In genomic region chr11:93095588-93095987, GRCm38 (mm10) we compare ENCODE assay signal across 20 mouse cellular contexts. TPM values are rescaled to one million over a fixed set of nuclear protein-coding genes. Genes with fewer than 3 reads are reported as not detected.
DNase-seq lines count a peak whose midpoint lies in the region; ATAC-seq and TF ChIP-seq lines count a peak whose summit lies in the region.
"Had no signal": no experiment of that assay in that cellular context is flagged by ENCODE, and none has a peak within 500 bp of the region (broad histone marks: within the 10 kb centered on the region; RNA-seq: fewer than 3 reads in every experiment).

No protein-coding gene starts in this region.

- peak; percentile 40 for DNase-seq in cerebellum, adult 9-10 months
- no peak for DNase-seq in kidney, postnatal 0 days (ENCODE audit: low spot score)
- DNase-seq in kidney, adult 2 months: no peak
- peak; percentile 2 for DNase-seq in 3T3-L1 (ENCODE audit: low read depth, low spot score)
- DNase-seq in MEL (ENCODE audit: low read depth, low spot score): peak; percentile 11
- DNase-seq: gastrocnemius, postnatal 25 days; kidney, postnatal 10 days; lung, postnatal 14 days; right cerebral cortex, adult 18-20 months; spleen, adult 18-20 months had no signal

- no peak for TF ChIP-seq EP300 in MEL (IDR thresholded peaks at IDR 0.05; ENCODE audit: low read depth in 1 of 2, low read length in 2 of 2)

- H3K79me2 ChIP-seq in MEL (ENCODE audit: control insufficient read depth, insufficient read depth, low read length, poor library complexity): no peaks in the 10 kb centered on the region

- H3K4me3 ChIP-seq in kidney, postnatal 0 days (replicated peaks; ENCODE audit: low read depth, low read length): no peak overlapping the region
- no peak overlapping the region for H3K4me3 ChIP-seq in kidney, adult 2 months (ENCODE audit: insufficient read depth, low read depth, low read length)
- no peak overlapping the region for H3K4me3 ChIP-seq in MEL (ENCODE audit: control insufficient read depth in 1 of 2, insufficient read depth in 1 of 2, low read depth in 2 of 2, low read length in 2 of 2)
- H3K4me3 ChIP-seq in kidney, embryonic 15.5 days (replicated peaks): no peak overlapping the region
- H3K4me3 ChIP-seq: heart, embryonic 12.5 days; stomach, embryonic 15.5 days had no signal

- no peak overlapping the region for H3K9ac ChIP-seq in kidney, postnatal 0 days (ENCODE audit: low read depth, low read length)
- H3K9ac ChIP-seq in MEL (ENCODE audit: control insufficient read depth, low read depth, low read length, poor library complexity, severe bottlenecking): no peak overlapping the region
- no peak overlapping the region for H3K9ac ChIP-seq in kidney, embryonic 15.5 days
- H3K9ac ChIP-seq: heart, embryonic 12.5 days; stomach, embryonic 15.5 days had no signal

- H3K9me3 ChIP-seq in kidney, postnatal 0 days (replicated peaks; ENCODE audit: low read length): no peaks in the 10 kb centered on the region
- H3K9me3 ChIP-seq in MEL (replicated peaks; ENCODE audit: insufficient read depth, low read length): no peaks in the 10 kb centered on the region
- no peaks in the 10 kb centered on the region for H3K9me3 ChIP-seq in kidney, embryonic 15.5 days (replicated peaks)
- H3K9me3 ChIP-seq: heart, embryonic 12.5 days; stomach, embryonic 15.5 days had no signal

- ATAC-seq in cerebellum, adult (ENCODE audit: insufficient number of reproducible peaks, low FRiP score, low TSS enrichment): no peak
- no peak for ATAC-seq in kidney, postnatal 0 days (replicated peaks; ENCODE audit: low FRiP score, low read depth)
- ATAC-seq in CD4-positive, CD25-positive, alpha-beta regulatory T cell, adult 4 months: no peak
- no peak for ATAC-seq in kidney, embryonic 15.5 days (replicated peaks; ENCODE audit: low FRiP score)
- ATAC-seq: inflammation-experienced regulatory T-cells, adult 6 months had no signal

- TF ChIP-seq POLR2A in kidney, adult 2 months (IDR thresholded peaks at IDR 0.05; ENCODE audit: low read depth, low read length): no peak
- no peak for TF ChIP-seq POLR2A in MEL (IDR thresholded peaks at IDR 0.05; ENCODE audit: control insufficient read depth in 1 of 2, insufficient read depth in 1 of 2, low read depth in 1 of 2, low read length in 2 of 2, poor library complexity in 1 of 2)

- H3K4me2 ChIP-seq in kidney, postnatal 0 days (ENCODE audit: low read length): no peak overlapping the region
- no peak overlapping the region for H3K4me2 ChIP-seq in kidney, embryonic 15.5 days
- H3K4me2 ChIP-seq: heart, embryonic 12.5 days; midbrain, embryonic 11.5 days; stomach, embryonic 15.5 days had no signal

- H3K27me3 ChIP-seq in kidney, postnatal 0 days (ENCODE audit: insufficient read depth, low read length): peaks cover 35% of the 10 kb centered on the region
- H3K27me3 ChIP-seq in kidney, adult 2 months (replicated peaks; ENCODE audit: control insufficient read depth, insufficient read depth, low read length): peaks cover 3% of the 10 kb centered on the region; the same call in 1 of the 2 replicates
- H3K27me3 ChIP-seq in MEL (ENCODE audit: control insufficient read depth in 1 of 2, insufficient read depth in 2 of 2, low read length in 2 of 2): no peaks in the 10 kb centered on the region
- H3K27me3 ChIP-seq in kidney, embryonic 15.5 days: peaks cover 47% of the 10 kb centered on the region

- WGBS in kidney, postnatal 0 days: 22% methylated on average over 2 of the region's 2 CpGs
- 16% methylated on average over 2 of the region's 2 CpGs for WGBS in kidney, adult 2 months
- WGBS in kidney, embryonic 15.5 days: 24% methylated on average over 2 of the region's 2 CpGs

- 0 out of 2 replicates have a peak, but pooled peaks cover 7% of the 10 kb centered on the region for H3K4me1 ChIP-seq in kidney, postnatal 0 days (replicated peaks; ENCODE audit: insufficient read depth, low read length)
- no peaks in the 10 kb centered on the region for H3K4me1 ChIP-seq in kidney, adult 2 months (ENCODE audit: control insufficient read depth, insufficient read depth, low read length)
- no peaks in the 10 kb centered on the region for H3K4me1 ChIP-seq in MEL (ENCODE audit: control insufficient read depth in 1 of 2, insufficient read depth in 2 of 2, low read length in 2 of 2)
- peaks cover 22% of the 10 kb centered on the region for H3K4me1 ChIP-seq in kidney, embryonic 15.5 days

- TF ChIP-seq CTCF in kidney, postnatal 0 days (IDR thresholded peaks at IDR 0.05; ENCODE audit: low read depth): peak; percentile 42
- no peak for TF ChIP-seq CTCF in kidney, adult 2 months (conservative IDR thresholded peaks at IDR 0.05; ENCODE audit: insufficient read depth, insufficient read length, low read depth, low read length)
- TF ChIP-seq CTCF in MEL (IDR thresholded peaks at IDR 0.05 in 2 of 3, conservative IDR thresholded peaks at IDR 0.05 in 1 of 3; ENCODE audit: control insufficient read depth in 1 of 3, insufficient read depth in 1 of 3, low read depth in 2 of 3, low read length in 3 of 3, poor library complexity in 1 of 3, severe bottlenecking in 1 of 3): peak in 2 of 3 experiments; percentile 33 to 38; a peak in 3 of 6 replicates

- TF ChIP-seq RAD21 in MEL (IDR thresholded peaks at IDR 0.05; ENCODE audit: low read depth, low read length): peak; percentile 29

- no peaks in the 10 kb centered on the region for H3K36me3 ChIP-seq in kidney, postnatal 0 days (ENCODE audit: insufficient read depth, low read length)
- H3K36me3 ChIP-seq in kidney, adult 2 months (ENCODE audit: control insufficient read depth, insufficient read depth, low read length): no peaks in the 10 kb centered on the region
- no peaks in the 10 kb centered on the region for H3K36me3 ChIP-seq in MEL (ENCODE audit: control insufficient read depth in 1 of 2, insufficient read depth in 2 of 2, low read length in 2 of 2)
- H3K36me3 ChIP-seq in kidney, embryonic 15.5 days: no peaks in the 10 kb centered on the region
- H3K36me3 ChIP-seq: heart, embryonic 12.5 days; stomach, embryonic 15.5 days had no signal

- no peak overlapping the region for H3K27ac ChIP-seq in kidney, postnatal 0 days
- H3K27ac ChIP-seq in kidney, adult 2 months (ENCODE audit: insufficient read depth, low read depth, low read length): no peak overlapping the region
- no peak overlapping the region for H3K27ac ChIP-seq in MEL (ENCODE audit: control insufficient read depth, low read depth, low read length)
- H3K27ac ChIP-seq in kidney, embryonic 15.5 days: no peak overlapping the region
- H3K27ac ChIP-seq: stomach, embryonic 15.5 days had no signal

TF ChIP-seq in MEL, 35 proteins besides CTCF, POLR2A, EP300 and RAD21:
- TF ChIP-seq HCFC1 (IDR thresholded peaks at IDR 0.05; ENCODE audit: low read depth, low read length) (no peak), SMC3 (IDR thresholded peaks at IDR 0.05; ENCODE audit: low read depth, low read length) (peak; percentile 38), ZC3H11A (IDR thresholded peaks at IDR 0.05; ENCODE audit: low read depth, low read length) (no peak), MAX (IDR thresholded peaks at IDR 0.05; ENCODE audit: low read length) (no peak), JUND (IDR thresholded peaks at IDR 0.05; ENCODE audit: low read depth, low read length) (no peak)
TF ChIP-seq in MEL: peak in this region for 1.

RNA-seq across cellular contexts. Expression of gene Car10, which starts 2.2 kb away (rescaled TPM):
- 0.06 TPM in 1 of 2 replicates, not detected in the other for polyA plus RNA-seq in kidney, postnatal 0 days (2015; fragmentation: Nextera tagmentation; extraction: Ambion mirVana)
- not detected in 2 replicates for polyA plus RNA-seq in kidney, adult 2 months (2012; rRNA removed)
- not detected in 2 replicates for total RNA-seq in MEL (2012; rRNA removed)
- not detected for polyA plus RNA-seq in MEL (2012; ENCODE audit: insufficient read depth in 1 of 2, insufficient read length in 2 of 2, low read depth in 1 of 2, low replicate concordance in 2 of 2, missing spikeins in 1 of 2)
- not detected for polyA plus RNA-seq in CD4-positive, CD25-positive, alpha-beta regulatory T cell, adult 4 months (2017; shearing (Covaris generic))
- 0.05 and 0.08 TPM in 2 replicates for polyA plus RNA-seq in kidney, embryonic 15.5 days (2015; fragmentation: Nextera tagmentation; extraction: Ambion mirVana)
- total RNA-seq: gastrocnemius, postnatal 25 days; hematopoietic stem cell, adult 5-6 weeks; liver, adult 2 months had no signal
- polyA plus RNA-seq: C2C12; liver, adult 2 months had no signal

Comparison
In these comparisons a context has a peak if more than half of its experiments do, and no peak if none do; other contexts are left out.
1. DNase-seq: peak in cerebellum, adult 9-10 months (single experiment), 3T3-L1 (single experiment) and MEL (single experiment); none in kidney, postnatal 0 days (single experiment) and kidney, adult 2 months (single experiment).